Mouse (Mus musculus) lung, postnatal 0 days (tissue): ENCODE data around the gene Churc1.

Source experiments
- CTCF ChIP-seq: IDR thresholded peaks from 2 replicates; pipeline ENCODE4 v1.5.1; 2016; ENCODE audit warnings: antibody characterized with exemption, mild to moderate bottlenecking
- EP300 ChIP-seq: IDR thresholded peaks from 2 replicates; pipeline ENCODE4 v1.6.1; 2016; ENCODE audit warnings: antibody characterized with exemption, mild to moderate bottlenecking, control low read depth

DNA sequence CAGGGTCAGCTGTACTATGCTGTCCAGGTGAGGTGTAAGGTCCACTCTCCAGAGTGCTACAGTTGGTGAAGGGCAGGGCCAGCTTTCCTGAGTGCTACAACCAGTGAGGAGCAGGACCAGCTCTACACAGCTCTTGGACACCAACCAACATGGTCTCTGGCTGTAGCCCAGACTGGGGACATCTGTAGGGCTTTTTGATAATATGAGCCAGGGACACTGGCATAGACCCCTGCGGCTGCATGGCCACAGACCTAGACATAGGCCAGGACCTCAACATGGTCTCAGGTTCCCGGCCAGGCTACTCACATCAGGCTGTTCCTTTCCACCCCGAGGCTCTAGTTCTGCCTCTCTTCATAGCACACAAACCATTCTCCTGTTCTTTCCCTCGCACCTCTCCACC lies 37.4 kb upstream of the Churc1 start:
- no peak for TF ChIP-seq CTCF
- no peak for TF ChIP-seq EP300
